Mouse (Mus musculus) lung, adult 2 months (tissue): ENCODE data around the gene Gm49380.

Experiments
- CTCF ChIP-seq: fragments of 200-500 bp; IDR thresholded peaks from 2 replicates; pipeline ENCODE4 v1.5.1; 2011; ENCODE audit warnings: mild to moderate bottlenecking, low read length, control low read depth; ENCODE audit not compliant: insufficient read depth
- POLR2A ChIP-seq: fragments of 200-500 bp; IDR thresholded peaks from 2 replicates; pipeline ENCODE4 v1.6.1; 2011; ENCODE audit warnings: low read depth, mild to moderate bottlenecking, control low read depth, low read length, borderline replicate concordance; ENCODE audit errors: extremely low read depth

DNA sequence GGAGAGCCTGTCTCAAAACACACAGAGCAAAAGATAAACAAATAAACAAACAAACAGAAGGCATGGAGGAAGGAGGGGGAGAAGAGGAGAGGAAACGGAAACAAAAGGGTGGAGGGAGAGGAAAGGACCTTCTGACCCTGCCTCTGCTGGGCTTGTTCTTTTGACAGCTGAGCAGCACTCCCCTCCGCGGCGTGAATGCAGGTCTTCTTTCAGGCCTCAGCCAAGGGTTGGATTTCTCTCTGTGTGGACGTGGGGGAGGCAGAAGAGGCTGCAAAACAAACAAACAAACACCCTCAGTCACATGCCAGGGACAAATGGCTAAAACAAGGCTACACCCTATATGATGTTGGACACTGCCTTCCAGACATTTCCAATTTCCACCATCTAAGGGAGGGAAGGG lies 11.7 kb upstream of the Gm49380 start:
- TF ChIP-seq CTCF (no peak), POLR2A (no peak)
